Mouse (Mus musculus) erythroblast, embryonic 14.5 days (primary cell): ENCODE data around the gene Adgrd1.

ENCODE experiments used
- GATA1 ChIP-seq: IDR thresholded peaks from 2 replicates; pipeline ENCODE4 v1.6.1; 2012; ENCODE audit warnings: low read length, inconsistent platforms, mixed read lengths
- TAL1 ChIP-seq: IDR thresholded peaks from 3 replicates; pipeline ENCODE4 v1.6.1; 2012; ENCODE audit warnings: low read length, inconsistent platforms, mixed read lengths

GRCm38 (mm10) chr5:129104043-129104442 is 7.5 kb downstream of the Adgrd1 start:
- TF ChIP-seq GATA1 (no peak), TAL1 (no peak)
